Mouse (Mus musculus) G1E (cell line): ENCODE data around the gene Kpna7.
"Not testable (repeated sequence)": the region's sequence is repeated elsewhere in the genome, so short reads cannot be mapped to it uniquely, and the experiment has no call there.

Experiments used
- CTCF ChIP-seq: IDR thresholded peaks from 2 replicates; pipeline ENCODE4 v1.5.1; 2012; ENCODE audit warnings: low read depth, low read length, inconsistent platforms, mixed read lengths
- GATA1 ChIP-seq: IDR thresholded peaks from 2 replicates; pipeline ENCODE4 v1.6.1; 2012; ENCODE audit warnings: borderline replicate concordance, low read length, inconsistent platforms, mixed read lengths
- GATA2 ChIP-seq: IDR thresholded peaks from 2 replicates; pipeline ENCODE4 v1.6.1; 2012; ENCODE audit warnings: low read depth, low read length, inconsistent platforms, borderline replicate concordance
- POLR2AphosphoS5 ChIP-seq: IDR thresholded peaks from 2 replicates; pipeline ENCODE4 v1.6.1; 2012; ENCODE audit warnings: low read depth, low read length, inconsistent platforms; ENCODE audit not compliant: insufficient replicate concordance
- TAL1 ChIP-seq: conservative IDR thresholded peaks from 2 replicates; pipeline ENCODE4 v1.6.1; 2012; ENCODE audit warnings: low read depth, low read length, inconsistent platforms, mixed read lengths

- TF ChIP-seq CTCF, GATA1, TAL1, POLR2AphosphoS5, GATA2: not testable (repeated sequence)
Observed at GRCm38 (mm10) chr5:145032391-145032790, 51.4 kb downstream of the Kpna7 start, which contains the start of gene Gm4871.
